Mouse (Mus musculus) mouse embryonic stem cell (cell line): ENCODE data around the gene Polr2c.
"Not testable (repeated sequence)": the region's sequence is repeated elsewhere in the genome, so short reads cannot be mapped to it uniquely, and the experiment has no call there.

Experiments used
- in situ Hi-C, 2 experiments: fragments of 300-500 bp; cut with MboI; formaldehyde crosslinking; loops; 1 replicate in 1 of 2; 3 replicates in 1 of 2; pipeline ENCODE4 v1.14.3; 2019 to 2020; ENCODE audit warnings: low sequenced_read_pairs in 2 of 2, low pct_unique_long_range_greater_than_20kb in 1 of 2, mixed read lengths in 1 of 2; ENCODE audit not compliant: unreplicated experiment in 1 of 2

Gene Polr2c

DNA sequence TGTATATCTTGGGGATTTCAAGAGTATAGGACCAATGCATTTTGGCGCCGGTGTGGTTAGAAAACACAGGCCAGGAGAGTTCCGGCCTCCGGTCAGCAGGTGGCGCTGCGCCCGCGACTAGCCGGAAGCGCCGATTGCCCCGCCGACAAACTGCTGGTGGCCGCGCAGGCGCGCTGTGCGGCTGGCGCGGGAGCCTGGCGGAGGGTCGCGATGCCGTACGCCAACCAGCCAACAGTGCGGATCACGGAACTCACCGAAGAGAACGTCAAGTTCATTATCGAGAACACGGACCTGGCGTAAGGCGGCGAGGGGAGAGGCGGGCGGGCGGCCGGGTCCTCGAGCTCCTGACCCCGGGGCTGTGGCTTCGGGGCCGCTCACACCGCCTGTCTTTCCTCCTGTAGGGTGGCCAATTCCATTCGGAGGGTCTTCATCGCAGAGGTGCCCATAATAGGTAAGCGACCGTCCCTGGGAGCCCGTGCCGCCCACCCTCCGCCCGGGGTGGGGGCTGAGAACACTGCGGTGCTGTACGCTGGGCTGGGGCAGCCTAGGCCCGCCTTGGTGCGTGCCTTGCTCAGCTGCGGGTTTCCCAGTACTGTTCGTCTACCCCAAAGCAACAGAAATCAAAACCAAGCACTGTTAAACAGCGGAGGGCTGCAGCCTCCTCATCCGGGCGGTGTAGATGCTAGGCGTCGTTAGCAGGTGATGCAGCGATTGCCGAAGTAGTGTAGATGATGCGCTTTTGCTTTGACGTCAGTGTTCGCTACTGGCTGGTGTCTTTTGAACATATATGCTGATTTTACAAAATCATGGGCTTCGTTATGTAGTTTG lies at the start of gene Polr2c:
Gene Polr2c, plus strand, starts transcription at position 105 of the 828 bp plus-strand sequence.
- in situ Hi-C loops: no loop called here

DNA sequence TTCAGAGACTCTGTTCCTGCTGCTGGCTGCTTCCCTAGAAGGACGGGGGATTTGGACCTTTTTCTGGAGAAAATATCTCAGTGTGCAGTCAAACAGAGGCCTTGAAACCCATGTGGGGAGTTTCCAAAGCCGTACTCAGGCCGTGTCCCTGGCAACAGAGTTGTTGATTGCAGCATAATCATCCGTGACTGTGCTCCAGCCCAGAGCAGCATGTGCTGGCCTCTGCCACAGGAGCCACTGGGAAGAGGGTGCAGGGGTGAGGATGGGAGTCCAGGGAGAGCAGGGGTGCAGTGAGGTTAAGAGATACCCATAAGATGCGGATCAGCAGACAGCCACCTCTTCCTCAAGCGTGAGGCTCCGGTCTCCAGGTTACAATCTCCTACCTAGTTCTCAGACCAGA lies 49.7 kb upstream of the Polr2c start:
- in situ Hi-C loops: no loop called here

DNA sequence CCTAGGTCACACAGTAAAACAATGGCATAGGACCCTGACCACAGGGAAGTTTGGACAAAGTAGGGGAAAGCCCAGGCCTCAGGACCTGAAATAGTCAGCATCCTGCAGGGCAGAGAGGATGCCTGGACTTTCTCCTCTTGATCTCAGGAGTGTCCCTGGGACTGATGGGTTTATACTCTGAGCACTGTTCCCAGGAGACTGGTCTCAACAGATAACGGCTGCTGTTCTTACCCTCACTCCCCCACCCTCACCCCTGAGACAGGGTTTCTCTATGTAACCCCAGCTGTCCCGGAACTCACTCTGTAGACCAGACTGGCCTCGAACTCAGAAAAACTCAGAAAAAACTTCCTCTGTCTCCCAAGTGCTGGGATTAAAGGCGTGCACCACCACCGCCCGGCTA lies 48.9 kb upstream of the Polr2c start:
- in situ Hi-C loops: no loop called here

- in situ Hi-C loops: no loop called here
Measured at GRCm38 (mm10) chr8:94810153-94810552, 47.1 kb upstream of the Polr2c start, which contains the start of gene Ccl17. TSS of gene Ccl17 (plus strand) at chr8:94810453.

GRCm38 (mm10) chr8:94810855-94811254 lies 46.4 kb upstream of the Polr2c start:
- in situ Hi-C loops: no loop called here

DNA sequence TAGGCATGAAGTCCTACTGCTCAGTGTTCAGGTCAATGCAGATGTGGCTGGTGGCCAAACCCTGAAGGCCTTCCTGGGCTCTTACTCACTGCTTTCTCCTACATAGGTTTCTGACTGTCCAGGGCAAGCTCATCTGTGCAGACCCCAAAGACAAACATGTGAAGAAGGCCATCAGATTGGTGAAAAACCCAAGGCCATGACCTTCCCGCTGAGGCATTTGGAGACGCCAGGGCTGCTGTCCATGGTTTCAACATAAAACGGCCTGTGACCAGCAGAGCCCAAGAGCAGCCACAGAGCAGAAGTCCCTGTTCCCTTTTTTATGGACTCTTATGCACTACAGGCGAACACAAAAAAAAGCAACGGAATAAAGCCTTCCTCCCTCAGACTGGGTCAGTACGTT lies 45.6 kb upstream of the Polr2c start:
- in situ Hi-C loops: no loop called here

- in situ Hi-C loops: no loop called here
Measured at GRCm38 (mm10) chr8:94812645-94813098, 44.6 kb upstream of the Polr2c start.

DNA sequence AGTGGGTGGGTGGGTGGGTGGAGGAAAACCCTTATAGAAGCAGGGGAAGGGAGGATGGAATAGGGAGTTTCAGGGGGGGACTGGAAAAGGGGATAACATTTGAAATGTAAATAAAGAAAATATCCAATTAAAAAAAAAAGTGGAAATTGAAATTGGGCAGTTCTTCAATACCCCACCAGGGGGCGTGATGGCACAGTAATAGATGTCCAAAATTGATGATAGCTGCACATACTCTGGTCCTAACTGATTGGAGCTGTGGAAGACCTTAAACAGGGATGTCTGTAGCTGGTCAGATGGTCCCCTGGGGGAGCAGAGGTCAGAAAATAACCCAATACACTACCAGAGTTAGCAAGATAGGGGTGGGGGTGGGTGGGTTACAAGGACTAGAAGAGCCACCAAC lies 42.7 kb upstream of the Polr2c start:
- in situ Hi-C loops: no loop called here

- in situ Hi-C loops: loop anchor here in 1 of 2 experiments (5.0 kb wide), 1 partner anchor 89 kb away; no protein-coding TSS in a partner anchor
Measured at GRCm38 (mm10) chr8:94817933-94818332, 39.3 kb upstream of the Polr2c start.

- in situ Hi-C loops: loop anchor here in 1 of 2 experiments (5.0 kb wide), 1 partner anchor 88 kb away; no protein-coding TSS in a partner anchor
Measured at GRCm38 (mm10) chr8:94819671-94820179, 37.5 kb upstream of the Polr2c start.

- in situ Hi-C loops: no loop called here
Measured at GRCm38 (mm10) chr8:94820553-94820952, 36.7 kb upstream of the Polr2c start.

DNA sequence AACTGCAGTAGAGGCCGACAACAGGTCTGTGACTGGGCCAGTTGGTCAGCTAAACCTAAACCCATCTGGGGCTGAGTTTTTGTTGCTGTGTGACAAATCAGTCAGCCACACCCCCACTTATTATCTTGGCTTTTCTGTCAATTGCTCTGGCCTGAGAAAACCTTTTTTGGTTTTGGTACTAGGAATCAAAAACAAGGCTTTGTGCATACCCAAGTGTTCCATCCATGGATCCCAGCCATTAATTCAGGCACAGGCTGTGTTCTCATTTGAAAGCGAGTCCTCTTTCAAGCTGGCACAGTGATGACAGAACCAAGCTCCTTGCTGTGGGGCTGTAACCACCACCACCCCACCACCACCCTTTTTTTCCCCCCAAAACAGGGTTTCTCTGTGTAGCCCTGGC lies 35.9 kb upstream of the Polr2c start:
- in situ Hi-C loops: no loop called here

- in situ Hi-C loops: no loop called here
Measured at GRCm38 (mm10) chr8:94822637-94823560, 34.4 kb upstream of the Polr2c start.

- in situ Hi-C loops: no loop called here
Measured at GRCm38 (mm10) chr8:94825170-94825569, 32.1 kb upstream of the Polr2c start.

DNA sequence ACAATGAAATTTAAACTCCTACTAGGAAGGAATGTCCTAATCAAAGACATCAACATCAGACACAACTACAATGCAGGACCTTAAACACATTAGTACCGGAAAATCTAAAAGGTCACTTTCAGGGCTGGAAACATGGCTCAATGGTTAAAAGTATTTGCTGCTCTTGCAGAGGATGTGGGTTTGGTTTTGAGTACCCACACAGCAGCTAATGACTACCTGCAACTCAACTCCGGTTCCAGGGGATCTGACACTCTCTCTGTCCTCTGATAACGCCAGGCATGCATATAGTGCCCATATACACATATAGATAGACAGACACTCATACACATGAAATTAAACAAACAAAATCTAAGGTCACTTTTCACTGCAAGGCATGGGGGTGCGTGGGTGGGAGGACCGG lies 31.0 kb upstream of the Polr2c start:
- in situ Hi-C loops: no loop called here

DNA sequence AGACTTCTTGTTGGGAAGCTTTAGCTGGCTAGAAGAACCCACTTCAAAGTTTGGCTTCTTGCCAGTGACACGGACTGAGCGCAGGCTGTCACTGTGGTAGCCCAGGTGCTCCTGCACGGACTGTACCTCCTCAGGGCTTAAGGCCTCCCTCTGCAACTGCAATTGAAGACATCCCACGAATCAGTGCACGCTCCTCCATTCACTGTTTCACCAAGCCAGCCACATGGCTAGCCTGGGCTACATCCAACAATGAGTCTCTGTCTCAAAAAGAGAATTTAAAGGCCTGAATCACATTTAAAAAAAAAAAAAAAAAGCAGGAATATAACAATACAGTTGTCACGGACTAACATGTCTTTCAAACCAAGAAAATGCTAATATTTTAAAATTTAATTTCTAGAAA lies 29.0 kb upstream of the Polr2c start:
- in situ Hi-C loops: no loop called here

- in situ Hi-C loops: not testable (repeated sequence)
Measured at GRCm38 (mm10) chr8:94833901-94834405, 23.3 kb upstream of the Polr2c start.

- in situ Hi-C loops: not testable (repeated sequence)
Measured at GRCm38 (mm10) chr8:94835751-94836150, 21.5 kb upstream of the Polr2c start.
